17 mouse cellular contexts compared by ENCODE assay signal in genomic region chr7:109799168-109799567, GRCm38 (mm10). TPM values are rescaled to one million over a fixed set of nuclear protein-coding genes. Genes with fewer than 3 reads are reported as not detected.
DNase-seq lines count a peak whose midpoint lies in the region; ATAC-seq lines count a peak whose summit lies in the region.
"Had no signal": no experiment of that assay in that cellular context is flagged by ENCODE, and none has a peak within 500 bp of the region (broad histone marks: within the 10 kb centered on the region; RNA-seq: fewer than 3 reads in every experiment).

No protein-coding gene starts in this region.

- no peaks in the 10 kb centered on the region for H3K36me3 ChIP-seq in forebrain, embryonic 14.5 days (ENCODE audit: control insufficient read depth, insufficient read depth, low read length)
- H3K36me3 ChIP-seq in forebrain, embryonic 13.5 days (ENCODE audit: poor library complexity, severe bottlenecking), result no peaks in the 10 kb centered on the region
- H3K36me3 ChIP-seq in midbrain, embryonic 14.5 days (ENCODE audit: control insufficient read depth, insufficient read depth, low read length), result no peaks in the 10 kb centered on the region
- H3K36me3 ChIP-seq in midbrain, embryonic 13.5 days, result no peaks in the 10 kb centered on the region
- H3K36me3 ChIP-seq: heart, embryonic 12.5 days; liver, embryonic 13.5 days; neural tube, embryonic 13.5 days had no signal

- H3K4me3 ChIP-seq in forebrain, embryonic 14.5 days (ENCODE audit: low read depth, low read length), result no peak overlapping the region
- H3K4me3 ChIP-seq in forebrain, embryonic 13.5 days, result no peak overlapping the region
- no peak overlapping the region for H3K4me3 ChIP-seq in midbrain, embryonic 14.5 days (replicated peaks; ENCODE audit: low read depth, low read length)
- H3K4me3 ChIP-seq in midbrain, embryonic 13.5 days (replicated peaks), result no peak overlapping the region
- H3K4me3 ChIP-seq: heart, embryonic 12.5 days; liver, embryonic 13.5 days; neural tube, embryonic 13.5 days had no signal

- DNase-seq in forebrain, embryonic 14.5 days (ENCODE audit: low spot score), result peak; percentile 53
- peak; percentile 21 for DNase-seq in midbrain, embryonic 14.5 days
- DNase-seq in adrenal gland, postnatal 36 days, result peak; percentile 11 to 44
- peak; percentile 57 for DNase-seq in lung, postnatal 25 days (ENCODE audit: low spot score)
- DNase-seq in embryo, embryonic 10 days (ENCODE audit: low spot score), result no peak
- no peak for DNase-seq in embryo, embryonic 11 days
- DNase-seq: cerebellum, adult 8-10 months; gastrocnemius, postnatal 25 days; layer of hippocampus, adult 9-11 months; liver, embryonic 13.5 days had no signal

- no peak overlapping the region for H3K27ac ChIP-seq in forebrain, embryonic 14.5 days (ENCODE audit: low read depth, low read length)
- H3K27ac ChIP-seq in forebrain, embryonic 13.5 days, result no peak overlapping the region
- H3K27ac ChIP-seq in midbrain, embryonic 14.5 days (replicated peaks; ENCODE audit: low read depth, low read length), result no peak overlapping the region
- H3K27ac ChIP-seq in midbrain, embryonic 13.5 days, result no peak overlapping the region
- H3K27ac ChIP-seq: liver, embryonic 13.5 days; neural tube, embryonic 13.5 days had no signal

- no peak for ATAC-seq in forebrain, embryonic 14.5 days
- no peak for ATAC-seq in forebrain, embryonic 13.5 days
- no peak for ATAC-seq in midbrain, embryonic 14.5 days (ENCODE audit: low FRiP score, low TSS enrichment)
- no peak for ATAC-seq in midbrain, embryonic 13.5 days
- ATAC-seq: inflammation-experienced regulatory T-cells, adult 6 months had no signal

- H3K9me3 ChIP-seq in forebrain, embryonic 14.5 days (replicated peaks; ENCODE audit: control insufficient read depth, low read length), result no peaks in the 10 kb centered on the region
- H3K9me3 ChIP-seq in forebrain, embryonic 13.5 days (replicated peaks), result no peaks in the 10 kb centered on the region
- H3K9me3 ChIP-seq in midbrain, embryonic 14.5 days (ENCODE audit: control insufficient read depth, low read length), result no peaks in the 10 kb centered on the region
- H3K9me3 ChIP-seq in midbrain, embryonic 13.5 days, result no peaks in the 10 kb centered on the region
- H3K9me3 ChIP-seq: heart, embryonic 12.5 days; liver, embryonic 13.5 days; neural tube, embryonic 13.5 days had no signal

- no peak overlapping the region for H3K4me2 ChIP-seq in forebrain, embryonic 14.5 days (ENCODE audit: low read length)
- no peak overlapping the region for H3K4me2 ChIP-seq in forebrain, embryonic 13.5 days
- no peak overlapping the region for H3K4me2 ChIP-seq in midbrain, embryonic 14.5 days (ENCODE audit: low read length)
- H3K4me2 ChIP-seq in midbrain, embryonic 13.5 days (replicated peaks), result no peak overlapping the region
- H3K4me2 ChIP-seq: heart, embryonic 12.5 days; liver, embryonic 13.5 days; neural tube, embryonic 13.5 days had no signal

- no peaks in the 10 kb centered on the region for H3K27me3 ChIP-seq in forebrain, embryonic 14.5 days (replicated peaks; ENCODE audit: control insufficient read depth, insufficient read depth, low read length)
- peaks cover 38% of the 10 kb centered on the region; the same call in 1 of the 2 replicates for H3K27me3 ChIP-seq in forebrain, embryonic 13.5 days
- no peaks in the 10 kb centered on the region for H3K27me3 ChIP-seq in midbrain, embryonic 14.5 days (ENCODE audit: control insufficient read depth, insufficient read depth, low read length)
- H3K27me3 ChIP-seq in midbrain, embryonic 13.5 days, result no peaks in the 10 kb centered on the region
- H3K27me3 ChIP-seq: heart, embryonic 12.5 days; neural tube, embryonic 13.5 days had no signal

- no peak overlapping the region for H3K9ac ChIP-seq in forebrain, embryonic 14.5 days (ENCODE audit: low read length)
- H3K9ac ChIP-seq in forebrain, embryonic 13.5 days, result no peak overlapping the region
- no peak overlapping the region for H3K9ac ChIP-seq in midbrain, embryonic 14.5 days (replicated peaks; ENCODE audit: low read length)
- H3K9ac ChIP-seq in midbrain, embryonic 13.5 days (replicated peaks), result no peak overlapping the region
- H3K9ac ChIP-seq: heart, embryonic 12.5 days; liver, embryonic 13.5 days; neural tube, embryonic 13.5 days had no signal

- WGBS in forebrain, embryonic 14.5 days, result 78% methylated on average over 11 of the region's 11 CpGs
- WGBS in forebrain, embryonic 13.5 days, result 84% methylated on average over 11 of the region's 11 CpGs
- 85% methylated on average over 11 of the region's 11 CpGs for WGBS in midbrain, embryonic 14.5 days
- WGBS in midbrain, embryonic 13.5 days, result 86% methylated on average over 11 of the region's 11 CpGs

- no peaks in the 10 kb centered on the region for H3K4me1 ChIP-seq in forebrain, embryonic 14.5 days (ENCODE audit: control insufficient read depth, insufficient read depth, low read length)
- H3K4me1 ChIP-seq in forebrain, embryonic 13.5 days, result no peaks in the 10 kb centered on the region
- H3K4me1 ChIP-seq in midbrain, embryonic 14.5 days (ENCODE audit: control insufficient read depth, insufficient read depth, low read length), result no peaks in the 10 kb centered on the region
- no peaks in the 10 kb centered on the region for H3K4me1 ChIP-seq in midbrain, embryonic 13.5 days (replicated peaks)

RNA-seq across cellular contexts. Expression of gene Nrip3, which starts 17.3 kb away (rescaled TPM):
- polyA plus RNA-seq in forebrain, embryonic 14.5 days (2014; fragmentation: Nextera tagmentation; extraction: Ambion mirVana), result 4.5 and 6.8 TPM in 2 replicates
- 2.7 TPM in 2 replicates for polyA plus RNA-seq in forebrain, embryonic 13.5 days (2015; fragmentation: Nextera tagmentation; extraction: Ambion mirVana)
- 5.3 and 5.5 TPM in 2 replicates for polyA plus RNA-seq in midbrain, embryonic 14.5 days (2014; fragmentation: Nextera tagmentation; extraction: Ambion mirVana)
- 2.0 and 2.2 TPM in 2 replicates for polyA plus RNA-seq in midbrain, embryonic 13.5 days (2015; fragmentation: Nextera tagmentation; extraction: Ambion mirVana)
- total RNA-seq in adrenal gland, postnatal 36 days (2021), result 1 to 10 TPM in 1 of 2 experiments, under 1 TPM in 1; 0.63 to 1.3 TPM
- total RNA-seq: hematopoietic stem cell, adult 5-6 weeks; monocyte, adult 5-6 weeks had no signal

RNA-seq across cellular contexts. Expression of gene Tmem9b, which starts 46.5 kb away (rescaled TPM):
- polyA plus RNA-seq in forebrain, embryonic 14.5 days (2014; fragmentation: Nextera tagmentation; extraction: Ambion mirVana), result 115 and 117 TPM in 2 replicates
- 62.8 and 67.0 TPM in 2 replicates for polyA plus RNA-seq in forebrain, embryonic 13.5 days (2015; fragmentation: Nextera tagmentation; extraction: Ambion mirVana)
- polyA plus RNA-seq in midbrain, embryonic 14.5 days (2014; fragmentation: Nextera tagmentation; extraction: Ambion mirVana), result 132 and 148 TPM in 2 replicates
- polyA plus RNA-seq in midbrain, embryonic 13.5 days (2015; fragmentation: Nextera tagmentation; extraction: Ambion mirVana), result 86.2 and 91.1 TPM in 2 replicates
- 10 to 100 TPM; 43.9 to 47.2 TPM for total RNA-seq in adrenal gland, postnatal 36 days (2021)

Comparison
In these comparisons a context has a peak if more than half of its experiments do, and no peak if none do; other contexts are left out.
1. DNase-seq: peak in forebrain, embryonic 14.5 days (single experiment), midbrain, embryonic 14.5 days (single experiment), adrenal gland, postnatal 36 days (2 of 2) and lung, postnatal 25 days (single experiment); none in embryo, embryonic 10 days (single experiment) and embryo, embryonic 11 days (single experiment).